Mouse (Mus musculus) gastrocnemius, postnatal 14 days (tissue): ENCODE measurements around the gene Plekha6. TPM values are rescaled to one million over a fixed set of nuclear protein-coding genes. Genes with fewer than 3 reads are reported as not detected.

Source experiments
- DNase-seq: peaks from one replicate; pipeline ENCODE4 v3.0.0; 2021; ENCODE audit warnings: mixed read lengths
- intact Hi-C: fragments of 180-260 bp; cut with DNase I; formaldehyde crosslinking; loops from one replicate; pipeline ENCODE4 v1.15.1; 2025; ENCODE audit warnings: low total_unique reads
- total RNA-seq, 2 experiments: library from RNA; stranded (reverse); gene quantifications; 2 replicates each; pipeline ENCODE4 v1.2.3; 2021

Plekha6 gene
- total RNA-seq, 2 experiments from 2014 or later, result 14.5 to 15.5 TPM

DNA sequence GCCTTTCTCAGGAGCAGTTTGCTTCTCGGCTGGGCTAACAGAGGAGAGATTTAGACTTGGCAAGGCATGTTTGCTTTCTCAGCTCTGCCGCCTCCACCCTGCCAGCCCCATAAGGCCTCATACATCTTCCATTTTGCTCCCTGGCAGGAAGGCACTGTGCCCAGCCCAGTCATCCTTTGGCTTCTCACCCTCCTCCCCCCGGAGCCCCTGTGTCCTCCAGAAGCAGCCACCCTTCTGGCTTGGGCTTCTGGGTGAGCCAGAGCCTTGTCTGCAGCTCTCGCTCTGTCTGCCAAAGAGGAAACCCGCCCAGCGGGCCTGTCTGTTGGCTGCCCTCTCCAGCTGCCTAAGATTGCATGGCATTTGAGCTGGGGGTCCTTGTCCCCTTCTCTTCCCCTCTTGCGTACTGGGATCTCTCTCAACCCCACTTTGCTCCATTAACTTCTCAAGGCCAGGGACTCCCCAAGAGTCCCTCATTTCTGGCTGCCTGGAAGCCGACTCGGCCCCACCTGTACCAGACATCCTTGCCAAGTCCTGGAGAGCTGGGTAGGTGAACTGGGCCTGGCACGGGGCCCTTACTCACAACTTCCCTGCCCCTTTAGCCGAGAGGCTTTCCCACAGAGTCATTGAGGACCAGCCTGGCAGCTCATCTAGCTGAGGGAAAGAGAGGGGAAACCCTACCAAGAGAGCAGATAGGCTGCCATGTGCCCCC lies 14.9 kb downstream of the Plekha6 start:
- DNase-seq, result no peak
- intact Hi-C loops, result no loop called here

DNA sequence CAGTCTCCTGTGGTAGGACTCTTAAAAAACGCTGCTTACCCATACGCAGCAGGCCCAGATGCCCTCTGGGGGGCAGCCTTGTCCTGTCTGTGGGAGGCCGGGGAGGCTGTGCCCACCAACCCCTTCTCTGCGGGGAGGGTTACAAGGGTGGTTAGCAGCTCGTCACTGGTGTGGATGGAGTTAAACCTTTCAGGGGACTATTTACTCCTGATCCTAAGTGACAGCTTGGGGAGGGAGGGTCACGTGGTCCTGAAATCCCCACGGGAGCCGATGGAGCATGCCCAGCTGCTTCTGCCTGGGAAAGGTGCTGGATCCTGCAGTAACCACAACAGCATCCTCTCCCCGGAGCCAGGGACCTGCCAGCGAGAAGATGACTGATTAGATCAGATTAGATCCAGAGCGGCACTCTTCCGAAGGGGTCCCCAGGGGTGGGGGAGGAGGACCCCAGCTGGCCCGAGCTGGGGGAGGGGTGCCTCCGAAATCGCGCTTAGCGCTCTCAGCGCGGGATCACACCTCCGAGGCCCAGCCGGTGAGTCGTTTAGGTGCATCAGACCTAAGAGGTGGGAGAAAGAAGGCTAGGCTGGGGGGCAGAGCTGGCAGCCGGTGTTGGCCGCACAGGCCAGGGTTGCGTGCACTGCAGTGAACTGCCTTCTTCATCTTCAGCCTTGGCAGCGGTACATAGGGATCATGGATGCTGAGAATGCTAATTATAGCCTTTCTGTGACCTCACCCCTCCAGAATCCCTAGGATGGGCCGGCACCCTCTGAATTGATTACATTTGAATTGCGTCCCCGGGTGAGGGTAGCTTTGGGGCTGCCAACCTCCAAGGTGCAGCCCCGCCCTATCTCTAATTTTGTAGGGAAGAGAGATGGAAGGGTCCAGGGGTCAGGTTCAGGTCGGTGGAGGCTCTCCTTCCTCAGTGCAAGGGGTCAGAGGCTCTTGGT lies 17.3 kb downstream of the Plekha6 start:
- peak; percentile 77 for DNase-seq
- intact Hi-C loops, result no loop called here

DNA sequence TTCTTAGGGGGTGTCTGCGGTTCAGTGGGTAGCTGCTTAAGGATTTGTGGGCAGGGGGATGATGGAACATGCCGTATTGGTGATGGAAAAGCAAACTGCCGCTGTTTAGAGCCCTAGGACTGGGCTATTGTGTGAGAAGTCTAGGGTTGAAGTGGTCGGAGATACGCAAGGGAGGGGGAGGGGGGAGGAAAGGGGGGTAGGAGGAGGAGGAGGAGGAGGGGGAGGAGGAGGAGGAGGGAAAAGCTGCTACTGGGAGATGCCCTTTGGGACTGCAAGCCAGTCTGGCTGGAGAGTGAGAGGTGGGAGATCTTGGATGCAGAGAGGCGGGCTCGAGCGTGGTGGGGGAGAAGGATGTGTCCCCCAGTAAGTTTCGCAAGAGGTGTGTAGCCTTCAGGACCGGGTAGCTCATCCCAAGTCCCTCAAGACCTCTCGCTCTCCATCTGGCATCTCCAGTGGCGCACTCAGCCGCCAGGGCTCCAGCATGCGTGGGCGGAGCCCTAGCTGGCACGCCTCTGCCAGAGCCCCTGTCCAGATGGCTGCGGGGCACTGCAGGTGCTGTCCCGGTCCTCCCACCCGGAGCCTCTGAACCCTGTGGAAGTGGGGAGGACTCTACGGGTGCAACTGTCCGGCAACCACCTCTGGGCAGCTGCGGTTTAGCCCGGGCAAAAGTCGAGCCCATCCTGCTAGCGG lies 18.2 kb downstream of the Plekha6 start:
- DNase-seq, result peak; percentile 42
- intact Hi-C loops, result no loop called here

DNA sequence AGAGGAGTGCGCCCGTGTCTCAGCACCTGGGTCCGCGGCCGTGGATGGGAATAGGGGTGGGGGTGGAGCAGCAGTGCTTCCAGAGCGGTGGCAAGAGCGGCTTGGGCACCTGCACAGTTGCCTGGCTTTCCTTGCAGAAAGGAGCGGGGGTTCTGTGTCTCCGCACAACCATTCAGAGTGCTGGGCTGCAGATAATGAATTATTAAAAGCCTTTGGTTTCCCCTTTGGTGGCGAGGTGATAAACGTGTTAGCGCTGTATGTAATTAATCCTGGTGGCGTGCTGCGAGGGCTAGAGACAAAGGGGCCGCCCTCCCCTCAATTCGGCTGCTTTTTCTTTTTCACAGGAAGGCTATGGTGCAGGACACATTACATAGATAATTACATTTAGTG lies 18.7 kb downstream of the Plekha6 start:
- intact Hi-C loops, result no loop called here
- no peak for DNase-seq

DNA sequence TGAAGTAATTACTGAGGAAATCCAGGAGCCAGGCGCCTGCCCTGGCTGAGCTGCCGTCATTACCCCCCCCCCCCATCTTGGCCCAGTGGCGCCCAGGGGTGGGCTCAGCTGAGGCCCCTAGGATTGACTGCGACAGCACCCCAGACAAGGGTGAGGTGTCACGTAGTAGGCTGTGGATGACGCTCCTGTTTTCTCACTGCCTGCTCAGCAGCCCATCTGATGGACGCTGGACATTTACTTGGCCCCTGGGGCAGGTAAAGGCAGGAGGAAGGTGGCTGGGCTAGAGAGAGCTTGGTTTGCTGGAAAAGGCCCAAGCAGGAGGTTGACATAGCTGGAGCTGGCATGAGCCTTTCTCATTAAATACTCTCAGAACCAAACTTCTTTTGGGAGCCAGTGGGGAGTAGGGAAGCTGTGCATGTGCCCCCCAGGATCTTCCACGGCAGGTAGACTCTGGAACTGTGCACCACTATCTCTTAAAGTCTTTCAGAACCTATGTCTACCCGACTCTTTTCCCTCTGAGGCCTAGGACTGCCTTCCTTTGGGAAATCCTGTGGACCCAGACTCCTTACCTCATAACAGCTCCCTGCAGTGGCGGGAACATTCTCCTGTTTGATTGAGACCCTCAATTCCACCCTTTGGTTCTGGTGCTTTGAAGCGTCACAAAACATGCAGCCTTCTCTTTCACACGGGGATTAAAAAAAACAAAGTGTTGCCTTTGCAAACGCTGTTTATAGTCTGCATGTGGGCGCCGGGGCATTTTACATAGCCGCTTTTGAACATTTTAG lies 19.3 kb downstream of the Plekha6 start:
- no peak for DNase-seq
- intact Hi-C loops, result no loop called here

DNA sequence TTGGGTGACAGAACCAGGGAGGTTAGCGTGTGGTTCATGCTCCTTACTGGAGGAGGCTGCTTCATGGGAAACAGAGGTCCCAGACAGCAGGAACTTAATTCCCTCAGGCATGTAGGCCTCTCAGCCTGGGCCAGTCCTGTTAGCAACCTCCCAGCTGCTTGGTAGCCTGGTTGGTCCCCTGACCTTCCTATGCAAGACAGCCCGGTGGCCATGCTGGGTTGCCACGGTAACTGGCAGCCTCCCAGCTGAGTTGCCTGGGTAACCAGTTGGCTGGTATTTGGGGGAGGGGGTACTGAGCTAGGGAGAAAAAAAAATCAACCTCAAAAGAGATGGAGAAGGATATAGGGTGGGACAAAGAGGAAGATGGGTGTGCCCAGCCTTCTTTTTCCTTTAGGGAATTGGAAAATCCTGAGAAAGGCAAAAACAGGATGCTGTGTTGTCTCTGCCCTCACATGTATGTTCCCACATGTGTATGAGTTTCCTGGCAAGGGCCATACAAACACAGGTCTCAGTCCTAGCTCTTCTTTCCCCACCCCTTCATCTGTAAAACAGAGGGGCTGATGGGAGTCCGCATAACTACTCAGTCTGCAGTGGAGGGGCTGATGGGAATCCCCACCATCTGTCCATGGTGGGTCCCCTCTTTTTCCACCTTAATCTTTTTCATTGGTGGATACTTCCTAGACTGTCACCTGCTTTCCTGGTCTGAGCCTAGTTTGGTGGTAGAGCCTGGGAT lies 24.1 kb downstream of the Plekha6 start:
- intact Hi-C loops, result no loop called here
- DNase-seq, result no peak

DNA sequence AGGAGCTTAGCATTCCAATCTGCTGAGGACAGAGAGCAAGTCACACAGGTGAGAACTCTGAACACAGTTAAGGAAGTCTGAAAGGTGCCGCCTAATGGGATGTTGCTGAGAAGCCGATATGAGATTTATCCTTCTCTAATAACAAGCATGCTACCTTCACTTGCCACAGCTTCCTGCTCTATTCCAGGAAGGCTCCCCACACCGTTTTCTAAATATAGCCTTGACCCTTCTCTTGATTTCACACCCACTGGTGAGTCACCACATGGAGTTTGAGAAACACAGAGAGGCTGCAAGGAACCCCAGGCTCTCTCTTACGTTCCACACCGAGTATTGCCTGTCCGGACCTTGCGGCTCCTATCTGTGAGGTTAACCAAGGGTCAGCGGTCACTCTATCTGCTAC lies 24.7 kb downstream of the Plekha6 start:
- no peak for DNase-seq
- intact Hi-C loops, result no loop called here

DNA sequence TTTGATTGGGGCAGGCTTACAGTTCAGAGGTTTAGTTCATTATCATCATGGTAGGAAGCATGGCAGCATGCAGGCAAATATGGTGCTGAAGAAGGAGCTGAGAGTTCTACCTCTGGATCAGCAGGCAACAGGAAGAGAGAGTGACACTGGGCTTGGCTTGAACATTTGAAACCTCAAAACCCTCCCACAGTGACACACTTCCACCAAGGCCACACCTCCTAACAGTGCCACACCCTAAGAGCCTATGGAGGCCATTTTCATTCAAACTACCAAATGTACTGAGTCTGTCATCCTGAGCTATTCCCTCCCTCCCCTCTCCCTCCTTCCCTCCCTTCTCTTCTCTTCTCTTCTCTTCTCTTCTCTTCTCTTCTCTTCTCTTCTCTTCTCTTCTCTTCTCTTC lies 25.5 kb downstream of the Plekha6 start:
- no peak for DNase-seq
- intact Hi-C loops, result no loop called here

DNA sequence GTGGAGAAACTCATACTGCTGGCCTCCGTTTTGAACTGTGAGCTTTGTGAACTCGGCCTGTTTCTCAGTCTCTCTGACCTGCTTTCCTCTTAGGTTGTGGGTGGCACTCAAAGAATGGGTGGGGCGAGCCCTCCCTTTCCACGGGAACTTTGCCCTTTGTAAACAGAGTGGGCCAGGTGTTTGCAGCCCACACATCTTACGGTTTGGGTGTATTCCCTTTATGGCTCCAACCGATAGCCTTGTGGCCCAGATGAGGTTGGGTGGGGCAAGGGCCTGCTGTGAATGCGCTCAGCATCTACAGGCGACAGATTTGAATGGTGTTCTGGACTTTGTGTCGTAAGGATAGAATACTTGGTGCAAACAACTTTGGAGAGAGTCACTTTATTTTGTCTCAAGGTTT lies 26.5 kb downstream of the Plekha6 start:
- no peak for DNase-seq
- intact Hi-C loops, result no loop called here

DNA sequence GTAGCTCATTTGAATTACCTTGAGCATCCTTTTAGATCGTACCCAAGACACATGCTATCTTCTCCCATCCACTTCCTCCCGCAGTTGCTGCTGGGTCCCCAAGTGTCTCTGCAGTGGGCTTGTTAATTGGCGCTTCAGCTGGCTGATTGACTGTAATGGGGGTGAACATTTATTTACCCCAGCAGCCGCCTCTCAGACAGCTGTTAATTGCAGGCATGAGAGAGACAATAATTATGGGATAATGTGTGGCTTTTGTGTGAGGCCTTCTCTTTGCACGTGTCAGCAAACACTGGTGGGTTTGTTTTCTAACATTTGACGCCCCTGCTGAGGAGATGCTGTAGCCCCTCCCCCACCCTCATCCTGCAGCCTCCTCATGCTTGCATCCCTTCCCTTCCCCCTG lies 32.2 kb downstream of the Plekha6 start:
- intact Hi-C loops, result no loop called here
- no peak for DNase-seq

DNA sequence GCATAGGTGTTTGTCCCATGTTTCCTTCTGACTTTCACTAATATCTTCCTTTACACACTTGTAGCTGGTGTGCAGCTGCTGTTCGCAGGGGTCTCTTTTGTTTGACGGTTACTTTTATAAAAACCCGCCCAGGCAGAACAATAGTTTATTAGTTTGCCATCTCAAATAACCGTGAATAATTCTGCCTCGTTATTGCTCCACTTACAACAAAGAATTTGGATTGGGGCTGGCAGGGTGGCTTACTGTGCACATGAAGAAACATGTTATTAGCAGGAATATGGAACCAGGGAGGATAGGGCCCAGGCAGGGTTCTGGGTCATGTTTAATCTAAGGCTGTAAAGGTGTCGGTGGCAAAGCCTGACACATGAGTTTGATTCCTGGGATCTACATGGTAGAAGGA lies 33.3 kb downstream of the Plekha6 start:
- intact Hi-C loops, result no loop called here
- no peak for DNase-seq

DNA sequence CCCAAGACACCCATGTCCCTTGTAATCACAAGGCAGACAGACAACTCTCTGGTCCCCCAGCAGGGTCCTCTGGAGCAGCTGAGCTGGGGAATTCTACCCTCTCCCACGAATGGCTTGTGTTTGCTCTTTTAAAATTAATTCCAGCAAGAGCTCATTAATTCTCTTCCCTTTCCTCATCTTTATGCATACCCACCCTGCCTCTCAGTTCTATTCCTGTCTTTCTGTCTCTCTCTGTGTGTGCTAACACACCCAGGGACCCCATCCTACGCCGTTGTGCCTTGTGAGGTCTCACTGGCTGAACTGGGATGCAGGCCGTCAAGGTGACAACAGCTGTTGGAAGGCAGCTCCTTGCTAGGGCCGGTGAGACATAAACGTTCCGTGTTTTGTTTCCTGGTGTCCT lies 35.7 kb downstream of the Plekha6 start:
- intact Hi-C loops, result no loop called here
- no peak for DNase-seq

DNA sequence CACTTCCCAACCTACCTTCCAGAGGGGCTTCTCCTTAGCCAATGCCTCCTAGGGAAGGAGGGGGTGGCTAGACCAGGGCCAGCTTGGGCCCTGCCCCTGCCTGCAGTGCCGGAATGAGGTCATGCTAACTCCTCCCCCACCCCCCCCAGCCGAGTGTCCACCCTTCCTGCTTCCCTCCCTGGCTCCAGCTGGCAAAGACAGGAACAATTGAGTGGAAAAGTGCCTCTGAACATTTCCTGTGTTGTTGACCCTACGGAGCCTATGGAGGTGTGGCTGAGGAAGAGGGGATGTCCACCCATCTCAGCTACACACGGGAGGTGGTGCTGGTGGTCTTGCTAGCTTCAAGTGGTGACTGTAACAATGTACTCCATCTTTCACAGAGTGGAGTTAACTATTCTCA lies 37.5 kb downstream of the Plekha6 start:
- intact Hi-C loops, result no loop called here
- no peak for DNase-seq

DNA sequence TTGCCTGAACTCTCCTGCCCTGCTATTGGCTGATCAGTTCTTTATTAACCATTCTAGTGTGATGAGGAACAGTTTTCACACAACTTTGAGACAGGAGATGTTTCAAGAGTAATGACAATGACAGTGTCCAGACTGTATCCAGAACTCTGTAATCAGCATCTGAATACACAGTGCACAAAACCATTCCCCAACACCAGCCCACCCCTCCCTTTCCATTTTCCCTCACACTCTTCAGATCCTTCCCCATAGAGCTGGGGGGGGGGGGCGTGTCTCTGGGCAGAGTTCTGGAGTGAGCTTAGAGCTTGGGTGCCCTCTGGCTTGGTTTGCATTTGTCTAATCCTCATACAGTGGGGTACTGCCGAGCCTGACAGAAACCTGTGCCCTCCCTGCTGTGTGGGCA lies 39.7 kb downstream of the Plekha6 start:
- intact Hi-C loops, result no loop called here
- no peak for DNase-seq

DNA sequence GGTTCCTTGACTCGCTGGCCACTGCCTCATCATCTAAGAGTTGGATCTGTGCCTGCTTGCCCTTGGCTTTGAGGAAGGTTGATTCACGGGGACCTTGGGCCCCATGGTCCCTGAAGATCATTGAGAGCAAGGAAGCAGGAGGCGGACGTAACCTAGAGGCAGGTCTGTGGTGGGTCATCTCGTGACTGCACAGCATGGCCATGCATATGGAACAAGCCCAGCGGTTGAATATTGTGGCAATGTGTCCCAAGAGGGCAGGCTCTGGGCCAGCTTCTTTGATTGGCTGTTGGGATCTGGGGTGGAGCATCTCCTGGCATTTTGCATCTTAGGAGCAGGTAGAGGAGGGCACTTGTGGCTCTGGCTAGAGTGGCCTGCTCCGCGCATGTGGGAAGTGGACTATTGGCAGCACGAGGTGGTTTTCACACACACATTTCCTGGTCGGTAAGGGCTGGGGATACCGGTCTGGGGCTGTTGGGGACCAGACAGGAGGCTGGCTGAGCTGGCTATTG lies 40.4 kb downstream of the Plekha6 start:
- intact Hi-C loops, result no loop called here

DNA sequence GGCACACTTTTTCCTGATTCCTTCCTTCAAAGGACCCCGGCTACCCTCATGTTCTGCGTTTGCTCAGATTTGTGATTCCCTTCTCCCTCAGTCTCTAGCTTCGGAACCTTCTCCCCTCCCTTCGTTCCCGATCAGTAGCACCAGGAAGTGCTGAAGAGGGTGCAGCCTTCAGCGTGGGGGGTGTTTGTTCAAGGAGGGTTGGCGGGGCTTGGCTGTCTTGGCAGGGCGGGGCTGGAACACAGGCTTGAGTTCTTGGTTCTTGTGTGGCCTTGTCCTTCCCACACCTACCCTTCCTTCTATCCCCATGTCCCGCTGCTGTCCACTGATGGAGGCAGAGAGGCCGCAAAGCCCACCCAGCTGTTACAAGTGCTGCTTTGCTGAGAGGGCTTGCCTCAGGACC lies 41.0 kb downstream of the Plekha6 start:
- no peak for DNase-seq
- intact Hi-C loops, result no loop called here

More for the DNA sequence above, 40.4 kb downstream of the Plekha6 start:
- DNase-seq, result no peak

DNA sequence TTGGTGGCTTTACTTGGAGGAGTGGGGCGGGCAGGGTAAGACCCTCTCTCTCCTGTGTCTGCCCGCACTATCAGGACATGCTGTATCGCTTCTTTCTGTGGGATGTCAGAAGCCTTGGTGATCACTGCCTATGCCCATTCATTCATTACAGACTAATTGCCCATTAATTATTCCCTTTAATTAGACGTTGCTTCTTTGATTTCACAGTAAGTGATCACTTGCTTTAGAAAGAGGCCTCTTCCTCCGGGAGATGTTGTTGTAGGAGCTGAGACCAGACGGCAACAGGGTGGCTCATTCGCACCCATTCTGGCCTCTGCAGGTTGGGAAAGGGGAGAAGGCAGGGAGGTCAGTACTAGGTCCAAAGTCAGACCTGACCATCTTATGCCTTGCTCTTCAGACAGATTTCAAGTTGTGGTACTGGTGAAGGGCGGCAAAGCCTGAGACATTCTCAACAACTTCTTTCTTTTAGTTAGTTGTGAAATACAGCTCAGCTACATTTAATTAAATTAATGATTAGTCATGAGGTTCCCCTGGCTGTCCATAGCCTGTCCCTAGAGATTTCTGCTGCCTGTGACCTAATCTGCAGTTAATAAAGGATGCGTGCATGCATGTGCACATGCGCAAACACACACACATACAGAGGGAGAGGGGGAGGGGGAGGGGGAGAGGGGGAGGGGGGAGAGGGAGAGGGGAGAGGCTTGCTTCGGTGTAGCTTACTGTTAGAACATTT lies 44.2 kb downstream of the Plekha6 start:
- intact Hi-C loops, result no loop called here
- DNase-seq, result no peak

DNA sequence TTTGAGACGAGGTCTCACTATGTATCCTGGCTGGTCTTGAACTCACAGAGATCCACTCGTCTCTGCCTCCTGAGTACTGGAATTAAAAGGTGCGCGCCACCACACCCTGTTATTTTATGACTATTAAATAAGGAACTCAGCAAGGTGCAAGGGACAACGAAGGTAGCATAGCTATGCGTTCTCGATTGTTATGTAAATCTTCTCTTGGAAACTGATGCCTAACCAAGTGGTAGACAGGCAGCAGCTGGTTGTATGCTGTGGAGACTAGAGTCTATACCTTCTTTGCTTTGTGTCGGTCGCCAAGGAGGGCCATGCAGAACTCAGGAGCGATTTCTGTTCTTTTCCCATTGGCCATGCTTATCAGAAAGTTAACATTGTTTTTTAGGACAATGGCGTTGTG lies 45.0 kb downstream of the Plekha6 start:
- intact Hi-C loops, result no loop called here
- DNase-seq, result no peak
